Mouse (Mus musculus) lung, postnatal 0 days (tissue): ENCODE data around the gene Cfap97d2.
A peak's percentile ranks its signal among the peaks of the same experiment; 100 is the strongest.

Experiments used
- CTCF ChIP-seq: IDR thresholded peaks from 2 replicates; pipeline ENCODE4 v1.5.1; 2016; ENCODE audit warnings: antibody characterized with exemption, mild to moderate bottlenecking
- EP300 ChIP-seq: IDR thresholded peaks from 2 replicates; pipeline ENCODE4 v1.6.1; 2016; ENCODE audit warnings: antibody characterized with exemption, mild to moderate bottlenecking, control low read depth

DNA sequence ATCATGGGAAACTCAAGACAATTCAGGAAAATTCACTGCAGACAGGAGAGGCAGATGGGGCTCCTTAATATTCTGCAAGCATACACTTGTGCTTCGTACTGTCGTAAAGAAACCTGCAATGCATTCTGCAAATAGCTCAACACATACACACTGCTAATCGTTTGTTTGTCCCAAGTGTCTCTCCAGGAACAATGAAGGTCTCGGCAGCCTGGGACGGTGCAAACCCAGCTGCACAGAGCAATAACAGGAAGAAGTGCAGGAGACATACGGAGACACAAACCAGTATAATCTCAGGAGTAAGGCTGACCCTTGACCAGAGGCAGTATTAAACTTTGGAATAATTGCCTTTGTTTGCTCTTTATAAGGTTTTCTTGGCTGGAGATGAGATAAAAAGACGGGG, 50.8 kb downstream of the Cfap97d2 start:
- TF ChIP-seq EP300 = 0 out of 2 replicates have a peak, but pooled peaks have one; percentile 19
- TF ChIP-seq CTCF = no peak
